Mouse (Mus musculus): ENCODE results near the gene Ddt.
A peak's percentile ranks its signal among the peaks of the same experiment; 100 is the strongest.
"Not testable (repeated sequence)": the region's sequence is repeated elsewhere in the genome, so short reads cannot be mapped to it uniquely, and the experiment has no call there.

Gene Ddt

GRCm38 (mm10) chr10:75767756-75768155 is 5.5 kb downstream of the Ddt start:
- not testable (repeated sequence) for DNase-seq (ENCODE audit: low spot score)

- no peak for DNase-seq (ENCODE audit: low spot score)
Measured at GRCm38 (mm10) chr10:75766856-75767255, 6.4 kb downstream of the Ddt start.

GRCm38 (mm10) chr10:75764519-75765473 is 8.4 kb downstream of the Ddt start:
- peak; percentile 73 for DNase-seq (ENCODE audit: low spot score)

- peak; percentile 98 for DNase-seq (ENCODE audit: low spot score)
Measured at GRCm38 (mm10) chr10:75763682-75764518, 9.3 kb downstream of the Ddt start, which contains the start of gene Cabin1. Gene Cabin1, minus strand, starts transcription at chr10:75764341.

GRCm38 (mm10) chr10:75762413-75762812 is 10.8 kb downstream of the Ddt start:
- DNase-seq (ENCODE audit: low spot score), result no peak

- DNase-seq (ENCODE audit: low spot score), result no peak
Measured at GRCm38 (mm10) chr10:75760311-75760710, 12.9 kb downstream of the Ddt start.

GRCm38 (mm10) chr10:75756719-75757118 is 16.5 kb downstream of the Ddt start:
- DNase-seq (ENCODE audit: low spot score), result no peak

- DNase-seq (ENCODE audit: low spot score), result peak; percentile 83
Measured at GRCm38 (mm10) chr10:75744017-75744416, 29.2 kb downstream of the Ddt start.

- DNase-seq (ENCODE audit: low spot score), result no peak
Measured at GRCm38 (mm10) chr10:75743369-75743768, 29.8 kb downstream of the Ddt start.

- peak; percentile 11 for DNase-seq (ENCODE audit: low spot score)
Measured at GRCm38 (mm10) chr10:75740866-75741265, 32.3 kb downstream of the Ddt start.

- DNase-seq (ENCODE audit: low spot score), result no peak
Measured at GRCm38 (mm10) chr10:75725449-75725848, 47.8 kb downstream of the Ddt start.

Data from urinary bladder, postnatal 14 days (tissue).